Mouse (Mus musculus) cortical plate, adult 2 months (tissue): Measurements from ENCODE around the gene Smcr8. TPM values are rescaled to one million over a fixed set of nuclear protein-coding genes. Genes with fewer than 3 reads are reported as not detected.
A peak's percentile ranks its signal among the peaks of the same experiment; 100 is the strongest.

Experiments used
- H3K27ac ChIP-seq: fragments of 200-500 bp; 2 replicates; pipeline ENCODE4 v1.5.1; 2012; ENCODE audit warnings: low read length, control low read depth, inconsistent platforms; ENCODE audit not compliant: insufficient read depth
- H3K4me1 ChIP-seq: fragments of 200-500 bp; 2 replicates; pipeline ENCODE4 v1.6.1; 2011; ENCODE audit warnings: low read length; ENCODE audit not compliant: control insufficient read depth, insufficient read depth
- H3K4me3 ChIP-seq: fragments of 200-500 bp; 2 replicates; pipeline ENCODE4 v1.5.1; 2011; ENCODE audit warnings: mild to moderate bottlenecking, low read length, control low read depth; ENCODE audit not compliant: insufficient read depth
- CTCF ChIP-seq: fragments of 200-500 bp; IDR thresholded peaks from 2 replicates; pipeline ENCODE4 v1.5.1; 2011; ENCODE audit warnings: mild to moderate bottlenecking, control low read depth, low read length; ENCODE audit not compliant: insufficient read depth; ENCODE audit errors: extremely low read depth
- POLR2A ChIP-seq: fragments of 200-500 bp; IDR thresholded peaks from 2 replicates; pipeline ENCODE4 v1.6.1; 2011; ENCODE audit warnings: mild to moderate bottlenecking, low read length, control low read depth; ENCODE audit not compliant: insufficient read depth; ENCODE audit errors: extremely low read depth
- polyA plus RNA-seq: library from polyadenylated mRNA; depleted of rRNA; stranded (reverse); fragments of >200 nt; gene quantifications from 2 replicates; pipeline ENCODE4 v1.2.3, GENCODE M21; 2012; rRNA removed

Gene Smcr8
- 12.0 and 12.8 TPM in 2 replicates for polyA plus RNA-seq

GRCm38 (mm10) chr11:60776829-60777740 lies at the start of gene Smcr8, which contains the start of gene Top3a:
Gene Smcr8 (plus strand): TSS chr11:60777524.
Gene Top3a (minus strand): TSS chr11:60777365.
- TF ChIP-seq CTCF (no peak), POLR2A (peak; percentile 90)
- peaks cover 15% of the 10 kb centered on the region for H3K4me1 ChIP-seq
- H3K4me3 ChIP-seq, result peak within 1 kb of the TSS; percentile 81
- H3K27ac ChIP-seq, result no peak within 1 kb of the TSS; the same call in 1 of the 2 replicates

- TF ChIP-seq POLR2A (peak; percentile 43; the same call in 1 of the 2 replicates), CTCF (no peak)
- Histone ChIP-seq H3K4me1 (peaks cover 4% of the 10 kb centered on the region; the same call in 1 of the 2 replicates), H3K4me3 (peak within 1 kb of the TSS; percentile 71), H3K27ac (peak within 1 kb of the TSS; percentile 51)
These were observed 49.0 kb upstream of the Smcr8 start, which contains the start of gene Mief2 for GRCm38 (mm10) chr11:60728260-60728761. Gene Mief2 (plus strand): TSS chr11:60728398.

- TF ChIP-seq POLR2A, result no peak
- TF ChIP-seq CTCF, result no peak
- H3K4me3 ChIP-seq, result peak overlapping the region; percentile 71
- H3K27ac ChIP-seq, result no peak overlapping the region
- peaks cover 4% of the 10 kb centered on the region; the same call in 1 of the 2 replicates for H3K4me1 ChIP-seq
These were observed 48.1 kb upstream of the Smcr8 start for GRCm38 (mm10) chr11:60729217-60729641.

GRCm38 (mm10) chr11:60730169-60730568 lies 47.2 kb upstream of the Smcr8 start:
- peaks cover 4% of the 10 kb centered on the region; the same call in 1 of the 2 replicates for H3K4me1 ChIP-seq
- TF ChIP-seq POLR2A (no peak), CTCF (no peak)
- H3K4me3 ChIP-seq, result no peak overlapping the region
- H3K27ac ChIP-seq, result no peak overlapping the region

- TF ChIP-seq POLR2A (no peak), CTCF (no peak)
These were observed 46.1 kb upstream of the Smcr8 start for GRCm38 (mm10) chr11:60731251-60731650.

GRCm38 (mm10) chr11:60734206-60734605 lies 43.1 kb upstream of the Smcr8 start:
- no peaks in the 10 kb centered on the region for H3K4me1 ChIP-seq
- no peak overlapping the region for H3K4me3 ChIP-seq
- H3K27ac ChIP-seq, result no peak overlapping the region
- TF ChIP-seq POLR2A (no peak), CTCF (no peak)

More at GRCm38 (mm10) chr11:60731251-60731650, 46.1 kb upstream of the Smcr8 start:
- no peak overlapping the region for H3K4me3 ChIP-seq
- H3K4me1 ChIP-seq, result 0 out of 2 replicates have a peak, but pooled peaks cover 2% of the 10 kb centered on the region
- H3K27ac ChIP-seq, result no peak overlapping the region

GRCm38 (mm10) chr11:60735191-60735590 lies 42.1 kb upstream of the Smcr8 start:
- Histone ChIP-seq H3K4me1 (no peaks in the 10 kb centered on the region), H3K27ac (no peak overlapping the region), H3K4me3 (no peak overlapping the region)
- no peak for TF ChIP-seq POLR2A
- TF ChIP-seq CTCF, result no peak

- no peak for TF ChIP-seq POLR2A
- no peak for TF ChIP-seq CTCF
- Histone ChIP-seq H3K27ac (no peak overlapping the region), H3K4me3 (no peak overlapping the region), H3K4me1 (no peaks in the 10 kb centered on the region)
These were observed 40.8 kb upstream of the Smcr8 start for GRCm38 (mm10) chr11:60736491-60736890.

GRCm38 (mm10) chr11:60737450-60737849 lies 39.9 kb upstream of the Smcr8 start:
- Histone ChIP-seq H3K27ac (no peak overlapping the region), H3K4me1 (no peaks in the 10 kb centered on the region)
- TF ChIP-seq POLR2A (no peak), CTCF (no peak)

GRCm38 (mm10) chr11:60740321-60740720 lies 37.0 kb upstream of the Smcr8 start:
- Histone ChIP-seq H3K4me1 (no peaks in the 10 kb centered on the region), H3K4me3 (no peak overlapping the region), H3K27ac (no peak overlapping the region)
- TF ChIP-seq CTCF (no peak), POLR2A (no peak)

More at GRCm38 (mm10) chr11:60737450-60737849, 39.9 kb upstream of the Smcr8 start:
- H3K4me3 ChIP-seq, result no peak overlapping the region

- Histone ChIP-seq H3K27ac (no peak overlapping the region), H3K4me3 (no peak overlapping the region), H3K4me1 (no peaks in the 10 kb centered on the region)
- no peak for TF ChIP-seq CTCF
- TF ChIP-seq POLR2A, result no peak
These were observed 21.8 kb upstream of the Smcr8 start for GRCm38 (mm10) chr11:60755570-60755969.
